Mouse (Mus musculus): Measurements from ENCODE around the gene Eef2k.

- TF ChIP-seq ZC3H11A (IDR thresholded peaks at IDR 0.05; ENCODE audit: borderline replicate concordance, low read depth, low read length) (no peak), MAFK (IDR thresholded peaks at IDR 0.05; ENCODE audit: insufficient read depth, low read depth, low read length) (no peak), HCFC1 (IDR thresholded peaks at IDR 0.05; ENCODE audit: borderline replicate concordance, insufficient read depth, low read length) (no peak), CHD2 (IDR thresholded peaks at IDR 0.05; ENCODE audit: low read depth, low read length) (no peak)
Observed at GRCm38 (mm10) chr7:120883523-120884290, 41.1 kb downstream of the Eef2k start.
